Mouse (Mus musculus): ENCODE results near the gene Vsig8. TPM values are rescaled to one million over a fixed set of nuclear protein-coding genes. Genes with fewer than 3 reads are reported as not detected.

The Vsig8 gene
- total and polyA plus RNA-seq, 2 experiments from 2014 or later: 0.67 to 0.71 TPM

DNA sequence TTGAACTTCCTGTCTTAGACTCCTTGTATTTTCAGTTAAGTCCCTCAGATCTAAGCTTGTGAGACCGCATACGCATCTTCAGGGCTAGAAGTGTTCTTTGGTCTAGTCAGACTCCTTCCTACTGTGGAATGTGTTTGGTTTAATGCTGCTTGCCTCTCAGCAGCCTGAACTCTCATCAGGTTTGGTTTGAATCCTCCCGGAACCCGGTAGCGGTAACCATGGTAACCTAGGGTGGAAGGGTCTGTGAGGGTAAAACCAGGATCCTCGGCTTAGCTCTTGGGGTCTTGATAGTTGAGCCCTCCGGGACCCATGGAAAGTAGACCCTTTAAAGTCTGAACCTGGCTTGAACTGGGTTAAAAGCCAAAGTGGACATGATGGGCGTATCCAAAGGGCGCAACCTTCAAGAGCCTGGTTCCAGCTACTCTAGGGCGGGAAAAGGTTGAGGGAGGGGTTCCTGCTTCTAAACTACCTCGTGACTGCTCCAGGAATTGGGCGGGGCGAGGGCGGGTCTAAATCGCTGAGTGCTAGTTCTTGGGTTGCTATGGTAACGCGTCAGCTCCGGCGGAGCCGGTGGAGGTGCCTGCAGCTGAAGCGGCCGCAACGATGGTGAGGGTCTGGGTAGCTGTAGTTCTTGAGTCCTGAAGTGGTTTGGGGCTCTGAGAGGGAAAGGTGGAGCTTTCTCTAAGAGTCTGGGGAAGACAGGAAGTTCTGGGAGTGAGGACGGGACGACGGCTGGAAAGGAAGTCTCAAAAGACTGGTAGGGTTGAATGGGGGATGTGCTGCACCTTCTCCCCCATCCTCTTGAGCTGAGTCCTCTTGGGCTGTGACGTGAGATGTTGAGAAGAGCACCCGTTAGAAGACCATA is 34.9 kb upstream of the Vsig8 start, which contains the start of gene Cfap45:
Gene Cfap45, plus strand, starts transcription at position 226 of the 865 bp plus-strand sequence.
- no peaks in the 10 kb centered on the region for H3K9me3 ChIP-seq (ENCODE audit: low read length)
- peak within 1 kb of the TSS; percentile 56 for H3K4me2 ChIP-seq (ENCODE audit: low read depth)
- no peak for TF ChIP-seq CTCF (IDR thresholded peaks at IDR 0.05; ENCODE audit: low read depth)
- peak within 1 kb of the TSS; percentile 35; the same call in 1 of the 2 replicates for H3K9ac ChIP-seq
- no peak within 1 kb of the TSS for H3K27ac ChIP-seq (ENCODE audit: low read depth, low read length)
- 3% methylated on average over 28 of the region's 28 CpGs for WGBS
- DNase-seq (peak; percentile 92), ATAC-seq (peak; percentile 94)
- H3K4me1 ChIP-seq (ENCODE audit: insufficient read depth): no peaks in the 10 kb centered on the region; the same call in 1 of the 2 replicates
- no peaks in the 10 kb centered on the region for H3K36me3 ChIP-seq (ENCODE audit: insufficient read depth)
- H3K4me3 ChIP-seq (ENCODE audit: low read depth, low read length): peak within 1 kb of the TSS; percentile 39
- H3K27me3 ChIP-seq (ENCODE audit: insufficient read depth, low read length): no peaks in the 10 kb centered on the region

DNA sequence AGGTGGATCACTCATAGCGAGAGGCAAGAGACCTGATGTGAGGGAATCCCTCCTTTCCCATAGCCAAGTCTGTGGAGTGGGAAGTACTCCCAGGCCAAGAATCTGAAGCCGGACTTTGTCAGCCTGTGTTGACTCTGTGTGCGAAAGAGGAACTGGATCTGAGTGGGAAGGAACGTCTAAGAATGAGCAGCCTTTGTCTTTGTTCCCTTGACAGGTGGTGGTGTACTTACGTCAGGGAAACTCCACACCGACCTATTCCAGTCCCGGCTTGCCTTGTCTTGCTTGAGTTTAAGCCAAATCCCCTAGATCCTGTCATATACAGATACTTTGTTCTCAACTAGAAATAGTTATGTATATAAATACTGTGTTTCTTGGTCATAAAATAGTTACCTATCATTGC is 33.2 kb upstream of the Vsig8 start:
- H3K36me3 ChIP-seq (ENCODE audit: insufficient read depth): no peaks in the 10 kb centered on the region
- 71% methylated on average over 7 of the region's 7 CpGs for WGBS
- TF ChIP-seq CTCF (IDR thresholded peaks at IDR 0.05; ENCODE audit: low read depth): no peak
- H3K9ac ChIP-seq: no peak overlapping the region
- DNase-seq (no peak), ATAC-seq (no peak)
- no peaks in the 10 kb centered on the region for H3K27me3 ChIP-seq (ENCODE audit: insufficient read depth, low read length)
- no peak overlapping the region for H3K4me2 ChIP-seq (ENCODE audit: low read depth)
- H3K4me1 ChIP-seq (ENCODE audit: insufficient read depth): no peaks in the 10 kb centered on the region; the same call in 1 of the 2 replicates
- no peaks in the 10 kb centered on the region for H3K9me3 ChIP-seq (ENCODE audit: low read length)
- H3K4me3 ChIP-seq (ENCODE audit: low read depth, low read length): no peak overlapping the region
- H3K27ac ChIP-seq (ENCODE audit: low read depth, low read length): no peak overlapping the region

DNA sequence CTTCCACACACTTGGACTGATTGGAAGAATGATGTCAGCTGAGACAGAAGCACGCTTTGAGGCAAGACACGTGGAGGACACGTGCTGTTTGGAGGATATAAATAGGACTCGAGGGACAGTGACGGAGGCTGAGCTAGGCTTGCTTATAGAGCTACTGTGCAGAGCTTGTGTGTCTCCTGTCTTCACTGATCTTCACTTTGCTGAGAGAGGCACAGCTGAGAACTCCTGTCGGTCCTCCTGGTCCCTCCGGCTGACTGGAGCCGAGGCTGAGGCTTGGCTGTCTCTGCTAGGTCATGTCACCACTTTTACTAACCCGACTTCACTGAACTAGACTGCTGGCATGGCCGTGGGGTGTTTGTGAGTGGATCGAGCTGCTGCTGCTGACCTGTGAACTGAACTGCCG is 32.0 kb upstream of the Vsig8 start:
- H3K27ac ChIP-seq (ENCODE audit: low read depth, low read length): no peak overlapping the region
- no peak overlapping the region for H3K9ac ChIP-seq
- TF ChIP-seq CTCF (IDR thresholded peaks at IDR 0.05; ENCODE audit: low read depth): no peak
- H3K36me3 ChIP-seq (ENCODE audit: insufficient read depth): no peaks in the 10 kb centered on the region
- no peaks in the 10 kb centered on the region for H3K27me3 ChIP-seq (ENCODE audit: insufficient read depth, low read length)
- H3K4me3 ChIP-seq (ENCODE audit: low read depth, low read length): no peak overlapping the region
- no peaks in the 10 kb centered on the region for H3K9me3 ChIP-seq (ENCODE audit: low read length)
- H3K4me1 ChIP-seq (ENCODE audit: insufficient read depth): no peaks in the 10 kb centered on the region; the same call in 1 of the 2 replicates
- H3K4me2 ChIP-seq (ENCODE audit: low read depth): no peak overlapping the region
- ATAC-seq (no peak), DNase-seq (no peak)
- 63% methylated on average over 12 of the region's 12 CpGs for WGBS

DNA sequence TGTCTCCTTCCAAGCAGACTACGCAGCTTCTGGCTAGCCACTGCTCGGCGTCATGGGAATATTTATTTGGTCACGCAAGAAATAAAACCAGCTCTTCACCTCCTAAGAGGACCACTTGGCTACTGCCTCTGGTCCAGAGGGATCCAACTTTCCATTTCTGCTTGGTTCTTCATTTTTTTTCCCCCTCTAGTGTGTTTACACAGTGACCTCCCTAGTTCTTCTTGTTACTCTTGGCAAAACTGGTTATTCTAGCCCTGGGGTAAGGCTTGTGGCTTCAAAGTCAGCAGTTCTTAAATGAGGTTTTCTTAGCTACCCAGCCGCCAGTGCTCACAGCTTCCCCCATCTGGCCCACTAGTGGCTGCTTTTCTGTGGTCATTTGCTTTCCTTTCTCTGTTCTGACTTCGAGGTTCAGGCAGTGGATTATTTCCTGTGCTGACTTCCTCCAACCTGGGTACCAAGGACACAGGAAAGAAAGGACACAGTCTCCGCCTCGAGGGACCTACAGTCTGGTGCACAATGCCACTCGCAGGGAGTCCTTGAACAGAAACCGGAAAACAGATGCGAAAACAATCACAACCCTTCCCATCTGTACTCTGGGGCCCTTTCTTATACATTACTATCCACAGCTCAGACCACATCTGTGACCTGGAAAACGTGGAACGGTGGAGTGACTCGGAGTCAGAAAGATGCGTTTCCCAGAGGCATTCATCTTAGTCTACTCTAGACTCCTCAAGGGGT is 30.5 kb upstream of the Vsig8 start:
- no peaks in the 10 kb centered on the region for H3K27me3 ChIP-seq (ENCODE audit: insufficient read depth, low read length)
- 50% methylated on average over 15 of the region's 15 CpGs for WGBS
- no peak overlapping the region for H3K27ac ChIP-seq (ENCODE audit: low read depth, low read length)
- H3K4me1 ChIP-seq (ENCODE audit: insufficient read depth): no peaks in the 10 kb centered on the region; the same call in 1 of the 2 replicates
- TF ChIP-seq CTCF (IDR thresholded peaks at IDR 0.05; ENCODE audit: low read depth): peak; percentile 13; the same call in 1 of the 2 replicates
- DNase-seq (no peak), ATAC-seq (no peak)
- H3K9ac ChIP-seq: no peak overlapping the region
- H3K36me3 ChIP-seq (ENCODE audit: insufficient read depth): no peaks in the 10 kb centered on the region
- no peaks in the 10 kb centered on the region for H3K9me3 ChIP-seq (ENCODE audit: low read length)
- H3K4me3 ChIP-seq (ENCODE audit: low read depth, low read length): no peak overlapping the region
- no peak overlapping the region for H3K4me2 ChIP-seq (ENCODE audit: low read depth)

DNA sequence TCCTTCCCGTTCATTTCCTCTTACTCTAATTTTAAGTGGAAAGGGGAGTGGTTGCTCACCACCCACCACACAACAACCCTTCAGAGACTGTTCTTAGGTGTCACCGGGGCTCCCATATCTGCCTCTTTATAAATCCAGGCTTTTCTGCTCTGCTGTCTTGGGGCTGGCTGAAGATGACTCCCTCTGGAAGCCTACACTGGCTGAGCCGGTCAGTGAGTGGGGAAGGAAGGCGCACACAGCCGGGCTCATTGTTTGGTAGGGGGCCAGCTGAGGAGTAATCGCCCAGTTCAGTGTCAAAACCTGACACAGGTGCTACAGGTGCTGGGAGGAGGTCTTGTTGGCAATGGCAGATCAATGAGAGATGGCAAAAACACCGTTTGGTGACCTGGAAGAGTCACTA is 29.8 kb upstream of the Vsig8 start:
- H3K9ac ChIP-seq: no peak overlapping the region
- no peak for DNase-seq
- H3K4me3 ChIP-seq (ENCODE audit: low read depth, low read length): no peak overlapping the region
- no peak overlapping the region for H3K4me2 ChIP-seq (ENCODE audit: low read depth)
- ATAC-seq: no peak
- no peak overlapping the region; the same call in 1 of the 2 replicates for H3K27ac ChIP-seq (ENCODE audit: low read depth, low read length)
- no peaks in the 10 kb centered on the region; the same call in 1 of the 2 replicates for H3K4me1 ChIP-seq (ENCODE audit: insufficient read depth)
- H3K27me3 ChIP-seq (ENCODE audit: insufficient read depth, low read length): no peaks in the 10 kb centered on the region
- H3K9me3 ChIP-seq (ENCODE audit: low read length): no peaks in the 10 kb centered on the region
- 69% methylated on average over 7 of the region's 7 CpGs for WGBS
- no peaks in the 10 kb centered on the region for H3K36me3 ChIP-seq (ENCODE audit: insufficient read depth)
- no peak for TF ChIP-seq CTCF (IDR thresholded peaks at IDR 0.05; ENCODE audit: low read depth)

DNA sequence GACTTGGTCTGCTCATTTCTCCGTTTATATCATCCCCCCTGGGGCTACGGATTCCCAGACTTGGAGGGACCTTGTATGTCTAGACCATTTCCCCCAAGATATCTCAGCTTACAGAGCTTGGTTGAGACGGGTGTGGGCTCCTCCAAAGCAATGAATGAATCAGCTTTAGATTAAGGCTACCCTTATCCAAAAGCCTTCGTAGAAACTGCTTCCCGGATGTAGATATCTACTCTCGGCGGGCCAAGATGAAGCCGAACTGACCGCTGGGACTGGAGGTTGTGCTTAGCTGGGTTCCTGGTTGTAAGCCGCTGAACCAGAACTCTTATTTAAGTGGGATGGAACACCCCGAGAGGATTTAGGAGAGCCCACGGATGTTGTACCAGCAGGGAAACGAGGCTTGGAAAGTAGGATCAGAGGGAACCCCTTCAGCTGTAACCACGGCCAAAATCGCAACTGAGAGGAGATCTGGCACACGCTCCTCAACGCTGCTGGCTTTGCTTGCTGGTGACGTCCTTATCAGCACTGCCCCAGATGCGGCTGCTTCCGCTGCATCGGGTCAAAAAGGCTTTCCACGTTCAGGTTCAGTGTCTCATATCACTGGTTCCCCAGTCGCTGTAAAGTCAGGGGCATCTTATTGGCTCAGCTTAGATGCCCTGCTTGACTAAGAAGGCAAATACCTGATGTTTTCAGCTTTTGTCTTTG is 29.2 kb upstream of the Vsig8 start:
- Histone ChIP-seq H3K36me3 (ENCODE audit: insufficient read depth) (no peaks in the 10 kb centered on the region), H3K27me3 (ENCODE audit: insufficient read depth, low read length) (no peaks in the 10 kb centered on the region), H3K9ac (no peak overlapping the region), H3K27ac (ENCODE audit: low read depth, low read length) (no peak overlapping the region), H3K4me1 (ENCODE audit: insufficient read depth) (no peaks in the 10 kb centered on the region), H3K9me3 (ENCODE audit: low read length) (no peaks in the 10 kb centered on the region), H3K4me3 (ENCODE audit: low read depth, low read length) (no peak overlapping the region), H3K4me2 (ENCODE audit: low read depth) (no peak overlapping the region)
- no peak for TF ChIP-seq CTCF (IDR thresholded peaks at IDR 0.05; ENCODE audit: low read depth)
- ATAC-seq (no peak), DNase-seq (no peak)
- WGBS: 75% methylated on average over 23 of the region's 23 CpGs
